Mouse (Mus musculus) limb, embryonic 11.5 days (tissue): ENCODE measurements at regions not wholly inside any gene's neighbourhood (a gene's known extent, or its start where the extent isn't known, plus 50 kb on each side); places are given as distances from the start of the nearest gene placed in this dataset.

Experiments used
- ATAC-seq: fragments of 200-750 bp; cut with Nextera tagmentation; 2 replicates; pipeline ENCODE4 v1.8.0; 2017; ENCODE audit warnings: low read depth; ENCODE audit not compliant: insufficient number of reproducible peaks, low FRiP score, low TSS enrichment
- DNase-seq: peaks from one replicate; pipeline ENCODE4 v3.0.0-alpha.2; 2015; ENCODE audit warnings: low spot score
- H3K27ac ChIP-seq: fragments of 300-500 bp; sonication (generic); replicated peaks from 2 replicates; pipeline ENCODE4 v1.5.1; 2014; ENCODE audit warnings: low read depth, mild to moderate bottlenecking, low read length
- H3K27me3 ChIP-seq: fragments of 300-500 bp; sonication (generic); 2 replicates; pipeline ENCODE4 v1.6.1; 2014; ENCODE audit warnings: mild to moderate bottlenecking, low read length, mixed read lengths; ENCODE audit not compliant: control insufficient read depth, insufficient read depth
- H3K36me3 ChIP-seq: fragments of 300-500 bp; sonication (generic); 2 replicates; pipeline ENCODE4 v1.6.1; 2014; ENCODE audit warnings: mild to moderate bottlenecking, low read length, moderate library complexity, mixed read lengths; ENCODE audit not compliant: control insufficient read depth, insufficient read depth
- H3K4me1 ChIP-seq: fragments of 300-500 bp; sonication (generic); 2 replicates; pipeline ENCODE4 v1.6.1; 2014; ENCODE audit warnings: low read length, mixed read lengths; ENCODE audit not compliant: control insufficient read depth, insufficient read depth
- H3K4me2 ChIP-seq: fragments of 300-500 bp; sonication (generic); 2 replicates; pipeline ENCODE4 v1.6.1; 2014; ENCODE audit warnings: low read depth, mild to moderate bottlenecking, moderate library complexity; ENCODE audit not compliant: severe bottlenecking
- H3K4me3 ChIP-seq: fragments of 300-500 bp; sonication (generic); 2 replicates; pipeline ENCODE4 v1.5.1; 2014; ENCODE audit warnings: low read depth, low read length
- H3K9ac ChIP-seq: fragments of 300-500 bp; sonication (generic); 2 replicates; pipeline ENCODE4 v1.6.1; 2014; ENCODE audit warnings: mild to moderate bottlenecking, low read length
- H3K9me3 ChIP-seq: fragments of 300-500 bp; sonication (generic); 2 replicates; pipeline ENCODE4 v1.6.1; 2016; ENCODE audit warnings: low read length; ENCODE audit not compliant: control insufficient read depth
- WGBS: fragments of 180-500 bp; shearing (Covaris S2); extraction: QIAGEN DNeasy Blood & Tissue Kit; methylation state at CpG from one replicate; pipeline ENCODE4 v1.1.7; 2014; 5-methylcytosine and 5-hydroxymethylcytosine counted together

DNA sequence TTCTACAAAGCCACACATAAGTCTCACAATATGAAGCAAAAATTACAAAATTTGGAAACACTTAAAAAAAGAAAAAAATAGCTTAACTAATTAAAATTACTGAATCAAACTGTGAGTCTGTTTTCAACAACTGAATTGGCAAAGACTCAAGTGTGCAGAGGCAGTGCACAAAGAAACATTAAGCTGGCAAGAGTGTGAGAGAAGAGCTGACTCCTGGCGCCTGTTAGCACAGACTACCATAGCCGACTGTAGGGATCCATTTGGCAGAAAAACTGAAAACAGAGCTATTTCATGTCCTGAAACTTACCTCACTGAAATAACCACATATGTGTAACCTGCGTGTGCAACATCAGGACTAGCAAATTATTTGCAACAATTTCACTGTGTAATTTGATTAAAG, 746.4 kb upstream of the Cypt12 start:
- Histone ChIP-seq H3K4me2 (no peak overlapping the region), H3K4me3 (no peak overlapping the region), H3K9ac (no peak overlapping the region), H3K27me3 (no peaks in the 10 kb centered on the region), H3K9me3 (no peaks in the 10 kb centered on the region), H3K27ac (no peak overlapping the region), H3K4me1 (no peaks in the 10 kb centered on the region), H3K36me3 (no peaks in the 10 kb centered on the region)
- no peak for ATAC-seq
- no peak for DNase-seq
- 87% methylated on average over 3 of the region's 3 CpGs for WGBS

- Histone ChIP-seq H3K9me3 (no peaks in the 10 kb centered on the region), H3K27ac (no peak overlapping the region), H3K27me3 (no peaks in the 10 kb centered on the region), H3K4me2 (no peak overlapping the region), H3K36me3 (no peaks in the 10 kb centered on the region), H3K4me3 (no peak overlapping the region), H3K9ac (no peak overlapping the region), H3K4me1 (no peaks in the 10 kb centered on the region)
- WGBS = 57% methylated on average over 3 of the region's 3 CpGs
- no peak for ATAC-seq
- no peak for DNase-seq
Observed at GRCm38 (mm10) chr3:17214031-17214430, 734.2 kb upstream of the Cypt12 start.

DNA sequence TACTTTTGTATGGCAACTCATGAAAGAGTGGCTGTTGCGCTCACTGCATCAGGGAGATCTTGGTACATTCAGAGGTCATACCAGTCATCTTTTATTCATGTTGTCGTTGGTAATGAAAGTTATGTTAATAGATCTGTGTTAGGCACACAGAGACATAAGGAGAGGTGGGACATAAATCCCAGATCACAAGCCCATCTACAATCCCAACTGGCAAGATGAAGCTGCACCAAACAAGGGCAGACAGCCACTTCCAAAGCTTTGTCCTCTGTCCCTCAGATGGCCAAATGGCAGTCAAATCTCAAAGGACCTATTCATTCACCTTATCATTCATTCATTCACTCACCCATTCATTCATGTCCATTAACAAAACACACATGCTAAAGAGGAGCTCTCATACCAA, 731.4 kb upstream of the Cypt12 start:
- Histone ChIP-seq H3K4me3 (no peak overlapping the region), H3K36me3 (no peaks in the 10 kb centered on the region), H3K4me2 (no peak overlapping the region), H3K9ac (no peak overlapping the region), H3K9me3 (no peaks in the 10 kb centered on the region), H3K27ac (no peak overlapping the region), H3K4me1 (no peaks in the 10 kb centered on the region), H3K27me3 (no peaks in the 10 kb centered on the region)
- ATAC-seq (no peak), DNase-seq (no peak)
- 82% methylated on average over 2 of the region's 2 CpGs for WGBS

DNA sequence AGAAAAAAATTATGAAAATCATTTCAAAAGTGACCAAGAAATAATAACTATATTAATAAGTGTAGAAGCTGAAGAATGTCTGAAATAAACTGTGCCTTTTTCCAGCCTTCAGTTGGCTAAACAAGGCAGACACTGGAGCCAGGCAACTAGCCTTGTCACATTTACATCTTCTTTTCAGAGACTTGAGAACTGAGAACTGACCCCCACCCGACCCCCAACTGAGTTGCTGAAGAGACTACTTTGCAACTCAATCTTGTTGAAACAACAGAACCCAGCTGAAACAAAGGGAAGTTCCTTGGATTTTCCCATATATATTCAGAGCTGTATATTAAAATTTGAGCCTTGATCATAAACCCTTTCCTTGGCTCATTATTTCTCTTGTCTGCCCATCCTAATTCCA, 709.8 kb upstream of the Cypt12 start:
- Histone ChIP-seq H3K27me3 (no peaks in the 10 kb centered on the region), H3K4me1 (no peaks in the 10 kb centered on the region), H3K9ac (no peak overlapping the region), H3K9me3 (no peaks in the 10 kb centered on the region), H3K36me3 (no peaks in the 10 kb centered on the region), H3K4me2 (no peak overlapping the region), H3K4me3 (no peak overlapping the region), H3K27ac (no peak overlapping the region)
- 21% methylated on average over 1 of the region's 1 CpGs for WGBS
- ATAC-seq (no peak), DNase-seq (no peak)

DNA sequence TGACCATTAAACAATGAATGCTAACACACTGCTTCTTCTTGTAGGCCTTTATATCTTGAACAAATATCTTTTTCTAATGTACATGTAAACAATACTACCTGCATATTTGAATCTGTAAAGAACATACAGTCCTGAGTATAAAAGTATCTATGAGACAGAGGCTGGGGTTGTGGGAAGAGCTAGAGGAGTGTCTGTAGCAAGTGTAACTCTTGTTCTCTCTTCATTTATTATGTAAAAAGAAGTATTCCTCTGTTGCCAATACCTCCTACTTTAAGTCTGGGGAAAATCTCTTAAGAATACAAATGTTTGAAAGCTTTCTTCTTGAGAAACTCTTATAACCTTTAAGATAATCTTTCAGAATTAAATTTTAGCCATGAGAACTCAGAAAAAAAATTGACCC, 689.8 kb upstream of the Cypt12 start:
- no peak for DNase-seq
- no peaks in the 10 kb centered on the region for H3K27me3 ChIP-seq
- no peak overlapping the region for H3K4me3 ChIP-seq
- H3K36me3 ChIP-seq = no peaks in the 10 kb centered on the region
- ATAC-seq = no peak
- no peak overlapping the region for H3K4me2 ChIP-seq
- H3K9ac ChIP-seq = no peak overlapping the region
- H3K9me3 ChIP-seq = no peaks in the 10 kb centered on the region
- H3K4me1 ChIP-seq = no peaks in the 10 kb centered on the region
- H3K27ac ChIP-seq = no peak overlapping the region

DNA sequence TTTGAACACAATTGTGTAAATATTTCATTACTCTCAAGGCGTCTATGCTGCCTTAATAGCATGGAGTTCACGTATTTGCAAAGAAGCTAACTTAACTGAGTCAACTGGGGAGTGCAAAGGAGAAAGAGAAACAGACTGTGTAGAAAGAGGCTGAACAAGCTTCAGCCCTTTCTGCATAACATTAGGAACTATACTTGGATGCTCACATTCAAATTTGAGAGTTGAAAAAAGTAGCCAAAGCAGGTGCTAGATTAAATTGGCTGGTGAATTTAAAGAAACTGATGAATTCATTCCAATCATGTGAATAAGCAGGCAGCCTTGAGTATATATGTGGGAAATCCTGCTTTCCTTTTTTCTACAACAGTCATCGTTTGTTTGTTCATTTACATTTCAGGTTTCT, 689.1 kb upstream of the Cypt12 start:
- DNase-seq = no peak
- ATAC-seq = no peak
- H3K36me3 ChIP-seq = no peaks in the 10 kb centered on the region
- no peaks in the 10 kb centered on the region for H3K9me3 ChIP-seq
- 83% methylated on average over 3 of the region's 3 CpGs for WGBS
- no peak overlapping the region for H3K4me2 ChIP-seq
- no peak overlapping the region for H3K27ac ChIP-seq
- no peaks in the 10 kb centered on the region for H3K27me3 ChIP-seq
- no peaks in the 10 kb centered on the region for H3K4me1 ChIP-seq
- H3K4me3 ChIP-seq = no peak overlapping the region
- no peak overlapping the region for H3K9ac ChIP-seq

DNA sequence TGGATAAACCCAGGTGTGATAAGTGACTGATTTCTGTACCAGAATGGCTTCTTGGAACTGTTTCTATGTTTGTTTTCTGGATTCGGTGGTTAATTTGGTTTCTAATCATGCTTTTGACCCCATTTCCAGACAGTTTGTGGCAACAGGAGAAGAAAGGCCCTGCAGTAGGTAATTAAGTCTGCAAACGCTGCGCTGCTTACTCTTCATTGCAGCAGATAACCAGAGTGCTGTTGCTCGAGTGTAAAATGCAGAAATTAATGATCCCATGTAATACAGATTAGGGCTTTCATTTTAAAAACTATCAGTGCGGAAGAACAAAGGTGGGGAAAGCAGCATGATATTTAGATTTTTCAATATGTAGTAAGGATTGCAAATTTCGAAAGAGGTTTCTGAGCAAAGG, 667.0 kb upstream of the Cypt12 start:
- Histone ChIP-seq H3K27ac (no peak overlapping the region), H3K27me3 (no peaks in the 10 kb centered on the region), H3K4me3 (no peak overlapping the region), H3K36me3 (no peaks in the 10 kb centered on the region), H3K9me3 (no peaks in the 10 kb centered on the region), H3K4me1 (no peaks in the 10 kb centered on the region), H3K9ac (no peak overlapping the region), H3K4me2 (no peak overlapping the region)
- ATAC-seq = no peak
- 72% methylated on average over 6 of the region's 6 CpGs for WGBS
- no peak for DNase-seq

DNA sequence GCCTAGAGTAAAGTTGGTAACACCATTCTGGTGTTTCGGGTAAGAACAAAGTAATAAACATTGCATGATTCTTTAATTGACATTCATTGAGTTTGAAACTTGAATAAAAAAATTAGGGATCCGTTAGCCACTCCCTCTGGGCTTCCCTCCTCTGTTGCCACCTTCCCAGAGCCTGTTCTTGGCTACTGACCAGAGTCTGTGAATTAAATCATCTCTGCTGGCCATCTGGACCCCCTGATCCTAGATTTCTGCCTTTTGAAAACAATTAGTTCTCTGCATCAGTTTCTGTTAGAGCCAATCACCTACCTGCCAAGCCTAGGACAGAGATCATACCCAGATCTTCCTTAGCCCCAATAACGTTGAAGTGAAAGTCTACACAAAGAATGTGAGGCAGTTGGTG, 665.3 kb upstream of the Cypt12 start:
- DNase-seq (no peak), ATAC-seq (no peak)
- no peak overlapping the region for H3K4me2 ChIP-seq
- no peaks in the 10 kb centered on the region for H3K36me3 ChIP-seq
- WGBS = 83% methylated on average over 3 of the region's 3 CpGs
- no peaks in the 10 kb centered on the region for H3K9me3 ChIP-seq
- H3K27me3 ChIP-seq = no peaks in the 10 kb centered on the region
- H3K27ac ChIP-seq = no peak overlapping the region
- H3K9ac ChIP-seq = no peak overlapping the region
- H3K4me1 ChIP-seq = no peaks in the 10 kb centered on the region
- H3K4me3 ChIP-seq = no peak overlapping the region

- Histone ChIP-seq H3K36me3 (no peaks in the 10 kb centered on the region), H3K27me3 (no peaks in the 10 kb centered on the region), H3K27ac (no peak overlapping the region), H3K9ac (no peak overlapping the region), H3K4me1 (no peaks in the 10 kb centered on the region), H3K9me3 (no peaks in the 10 kb centered on the region), H3K4me2 (no peak overlapping the region), H3K4me3 (no peak overlapping the region)
- no peak for DNase-seq
- ATAC-seq = no peak
Observed at GRCm38 (mm10) chr3:17317523-17317922, 630.7 kb upstream of the Cypt12 start.
